Comparison of ENCODE assay signal across 14 mouse cellular contexts in the genomic region with DNA sequence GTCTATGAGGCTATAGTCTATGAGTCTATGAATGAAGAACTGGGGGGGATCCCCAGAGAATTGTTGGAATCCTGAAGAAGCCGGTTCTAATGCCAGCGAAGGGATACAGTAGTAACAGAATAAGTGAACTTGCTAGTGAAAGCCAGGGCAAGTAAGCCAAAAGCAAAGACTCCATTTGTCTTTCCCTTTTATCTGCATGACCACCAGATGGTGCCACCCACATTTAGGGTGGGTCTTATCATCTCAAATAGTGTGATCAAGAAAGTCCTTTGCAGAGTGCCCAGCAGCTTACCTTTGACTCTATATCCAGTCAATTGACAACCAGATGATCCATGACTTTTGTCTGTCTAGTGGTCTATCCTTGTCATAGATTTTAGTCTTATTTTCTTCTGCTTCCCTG.
DNase-seq lines count a peak whose midpoint lies in the region; ATAC-seq and TF ChIP-seq lines count a peak whose summit lies in the region.
"Had no signal": no experiment of that assay in that cellular context is flagged by ENCODE, and none has a peak within 500 bp of the region (broad histone marks: within the 10 kb centered on the region; RNA-seq: fewer than 3 reads in every experiment).

No protein-coding gene starts in this region.

- WGBS in kidney, embryonic 16.5 days = 94% methylated on average over 2 of the region's 2 CpGs
- WGBS in limb, embryonic 10.5 days = 92% methylated on average over 2 of the region's 2 CpGs

- ATAC-seq in kidney, embryonic 16.5 days (ENCODE audit: low FRiP score, low TSS enrichment) = no peak

- H3K9ac ChIP-seq in kidney, embryonic 16.5 days (replicated peaks; ENCODE audit: low read length) = no peak overlapping the region
- H3K9ac ChIP-seq: embryonic facial prominence, embryonic 12.5 days; liver, embryonic 15.5 days had no signal

- no peak overlapping the region for H3K27ac ChIP-seq in gastrocnemius, adult 2 months
- H3K27ac ChIP-seq in kidney, embryonic 16.5 days (ENCODE audit: low read length) = no peak overlapping the region
- no peak overlapping the region for H3K27ac ChIP-seq in limb, embryonic 10.5 days
- H3K27ac ChIP-seq: embryonic facial prominence, embryonic 12.5 days; liver, embryonic 15.5 days; macrophage had no signal

- intact Hi-C loops in gastrocnemius, adult 2 months (cut with DNase I) = no loop called here

- peak; percentile 32; the same call in 1 of the 2 replicates for TF ChIP-seq CTCF in gastrocnemius, adult 2 months (IDR thresholded peaks at IDR 0.05)

- H3K9me3 ChIP-seq in kidney, embryonic 16.5 days (ENCODE audit: low read length) = no peaks in the 10 kb centered on the region
- no peaks in the 10 kb centered on the region for H3K9me3 ChIP-seq in limb, embryonic 10.5 days (replicated peaks)
- H3K9me3 ChIP-seq: embryonic facial prominence, embryonic 12.5 days; G1E; liver, embryonic 15.5 days had no signal

- H3K27me3 ChIP-seq in kidney, embryonic 16.5 days (ENCODE audit: insufficient read depth, low read length) = no peaks in the 10 kb centered on the region
- no peaks in the 10 kb centered on the region for H3K27me3 ChIP-seq in limb, embryonic 10.5 days (ENCODE audit: low read depth, poor library complexity, severe bottlenecking)
- H3K27me3 ChIP-seq: embryonic facial prominence, embryonic 12.5 days; liver, embryonic 15.5 days had no signal

- H3K4me2 ChIP-seq in kidney, embryonic 16.5 days (replicated peaks; ENCODE audit: low read depth, low read length) = no peak overlapping the region
- H3K4me2 ChIP-seq: embryonic facial prominence, embryonic 12.5 days; liver, embryonic 15.5 days had no signal

- no peak for DNase-seq in gastrocnemius, adult 2 months
- DNase-seq in gastrocnemius, postnatal 4 days (ENCODE audit: low spot score in 2 of 2) = no peak
- peak; percentile 17 for DNase-seq in kidney, postnatal 10 days
- peak; percentile 30 for DNase-seq in 3T3-L1 (ENCODE audit: low read depth, low spot score)
- peak; percentile 10 for DNase-seq in adrenal gland, adult 2 months
- no peak for DNase-seq in right cerebral cortex, postnatal 25 days
- no peak for DNase-seq in limb, embryonic 10.5 days (ENCODE audit: low spot score)
- DNase-seq: retina, postnatal 1 day; thymus, adult 18-20 months had no signal

- no peaks in the 10 kb centered on the region for H3K36me3 ChIP-seq in kidney, embryonic 16.5 days (ENCODE audit: insufficient read depth, low read length)
- H3K36me3 ChIP-seq in limb, embryonic 10.5 days = no peaks in the 10 kb centered on the region
- H3K36me3 ChIP-seq: embryonic facial prominence, embryonic 12.5 days; G1E; liver, embryonic 15.5 days had no signal

- no peak overlapping the region for H3K4me3 ChIP-seq in gastrocnemius, adult 2 months
- no peak overlapping the region for H3K4me3 ChIP-seq in kidney, embryonic 16.5 days (ENCODE audit: low read length)
- H3K4me3 ChIP-seq in limb, embryonic 10.5 days = no peak overlapping the region
- H3K4me3 ChIP-seq: embryonic facial prominence, embryonic 12.5 days; liver, embryonic 15.5 days had no signal

- H3K4me1 ChIP-seq in kidney, embryonic 16.5 days (ENCODE audit: insufficient read depth, low read length) = no peaks in the 10 kb centered on the region
- no peaks in the 10 kb centered on the region for H3K4me1 ChIP-seq in limb, embryonic 10.5 days
- H3K4me1 ChIP-seq: embryonic facial prominence, embryonic 12.5 days; liver, embryonic 15.5 days had no signal

Comparison
In these comparisons a context has a peak if more than half of its experiments do, and no peak if none do; other contexts are left out.
1. DNase-seq: peak in kidney, postnatal 10 days (single experiment), 3T3-L1 (single experiment) and adrenal gland, adult 2 months (single experiment); none in gastrocnemius, adult 2 months (single experiment), gastrocnemius, postnatal 4 days (0 of 2), right cerebral cortex, postnatal 25 days (single experiment) and limb, embryonic 10.5 days (single experiment).